Mouse (Mus musculus) yolk sac, embryonic 10.5 days (tissue): ENCODE results near the gene Stk38l.
A peak's percentile ranks its signal among the peaks of the same experiment; 100 is the strongest.
"Not testable (repeated sequence)": the region's sequence is repeated elsewhere in the genome, so short reads cannot be mapped to it uniquely, and the experiment has no call there.

ENCODE experiments used
- DNase-seq: peaks from one replicate; pipeline ENCODE4 v3.0.0-alpha.2; 2017; ENCODE audit warnings: low spot score

Stk38l gene

GRCm38 (mm10) chr6:146770005-146770745 lies 45.4 kb downstream of the Stk38l start:
- no peak for DNase-seq

- DNase-seq = no peak
These were observed 46.0 kb downstream of the Stk38l start for GRCm38 (mm10) chr6:146770808-146771207.

- DNase-seq = not testable (repeated sequence)
These were observed 51.1 kb downstream of the Stk38l start for GRCm38 (mm10) chr6:146775864-146776263.

- no peak for DNase-seq
These were observed 52.0 kb downstream of the Stk38l start for GRCm38 (mm10) chr6:146776610-146777389.

GRCm38 (mm10) chr6:146778055-146778454 lies 53.3 kb downstream of the Stk38l start:
- DNase-seq = no peak

GRCm38 (mm10) chr6:146781566-146781965 lies 56.8 kb downstream of the Stk38l start:
- no peak for DNase-seq

- DNase-seq = no peak
These were observed 68.7 kb downstream of the Stk38l start for GRCm38 (mm10) chr6:146793527-146793926.

- DNase-seq = no peak
These were observed 70.5 kb downstream of the Stk38l start for GRCm38 (mm10) chr6:146795166-146795923.

- DNase-seq = peak; percentile 75
These were observed 71.2 kb downstream of the Stk38l start, which contains the start of gene Arntl2 for GRCm38 (mm10) chr6:146795924-146796545. Gene Arntl2 (plus strand): TSS chr6:146796055.

- DNase-seq = no peak
These were observed 72.7 kb downstream of the Stk38l start for GRCm38 (mm10) chr6:146797446-146797845.

- no peak for DNase-seq
These were observed 85.2 kb downstream of the Stk38l start for GRCm38 (mm10) chr6:146809991-146810390.

GRCm38 (mm10) chr6:146813007-146813406 lies 88.2 kb downstream of the Stk38l start:
- DNase-seq = no peak

GRCm38 (mm10) chr6:146820177-146820965 lies 95.6 kb downstream of the Stk38l start:
- no peak for DNase-seq

GRCm38 (mm10) chr6:146821958-146822357 lies 97.2 kb downstream of the Stk38l start:
- DNase-seq = no peak

GRCm38 (mm10) chr6:146824727-146825486 lies 100.1 kb downstream of the Stk38l start:
- peak; percentile 40 for DNase-seq

GRCm38 (mm10) chr6:146825487-146825773 lies 100.6 kb downstream of the Stk38l start:
- no peak for DNase-seq
